11 mouse cellular contexts compared by ENCODE assay signal in the genomic region with DNA sequence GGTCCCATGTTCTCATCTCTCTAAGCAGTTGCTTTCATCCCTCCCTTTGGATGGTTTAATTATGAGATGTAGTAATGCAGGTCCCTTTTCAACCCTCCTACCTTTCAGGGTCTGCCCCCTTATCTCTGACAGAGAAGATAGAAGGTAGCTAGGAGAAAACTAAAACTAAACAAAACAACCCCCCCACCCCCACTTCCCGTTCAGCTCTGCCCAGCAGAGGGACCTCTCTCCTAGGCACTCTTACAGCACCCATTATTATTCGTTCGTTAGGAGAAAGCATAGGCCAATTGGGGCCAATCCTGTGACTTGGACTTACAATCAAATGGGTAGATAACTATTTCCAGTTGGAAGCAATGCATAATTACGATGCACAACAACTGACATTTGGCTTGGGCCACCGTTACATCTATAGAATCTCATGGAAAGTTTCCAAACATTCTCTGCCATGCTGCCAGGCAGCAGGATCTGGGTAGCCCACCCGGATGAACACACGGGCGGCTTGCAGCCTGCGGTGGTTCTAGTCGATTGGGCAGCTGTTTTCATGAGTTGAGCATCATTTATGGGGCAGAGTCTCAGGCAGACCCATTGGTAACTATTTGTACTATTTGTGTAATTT.
A peak's percentile ranks its signal among the peaks of the same experiment; 100 is the strongest.
DNase-seq lines count a peak whose midpoint lies in the region; ATAC-seq and TF ChIP-seq lines count a peak whose summit lies in the region.
"Had no signal": no experiment of that assay in that cellular context is flagged by ENCODE, and none has a peak within 500 bp of the region (broad histone marks: within the 10 kb centered on the region; RNA-seq: fewer than 3 reads in every experiment).

No protein-coding gene starts in this region.

- H3K27ac ChIP-seq in gastrocnemius, adult 2 months, result no peak overlapping the region
- H3K27ac ChIP-seq in liver, postnatal 0 days (ENCODE audit: low read depth), result no peak overlapping the region
- H3K27ac ChIP-seq in liver, embryonic 11.5 days (ENCODE audit: low read depth, low read length), result no peak overlapping the region
- no peak overlapping the region for H3K27ac ChIP-seq in MEL (ENCODE audit: control insufficient read depth, low read depth, low read length)
- H3K27ac ChIP-seq: hindbrain, embryonic 15.5 days; liver, embryonic 15.5 days had no signal

- no peak for ATAC-seq in liver, postnatal 0 days
- ATAC-seq in liver, embryonic 11.5 days (replicated peaks; ENCODE audit: low FRiP score), result no peak
- ATAC-seq in inflammation-experienced regulatory T-cells, adult 6 months, result peak; percentile 60
- ATAC-seq in erythroblast, adult 5-6 weeks (replicated peaks; ENCODE audit: low FRiP score, poor library complexity, severe bottlenecking), result no peak

- no peaks in the 10 kb centered on the region for H3K79me2 ChIP-seq in MEL (ENCODE audit: control insufficient read depth, insufficient read depth, low read length, poor library complexity)

- no peak for TF ChIP-seq EP300 in liver, postnatal 0 days (IDR thresholded peaks at IDR 0.05; ENCODE audit: low read depth)
- no peak for TF ChIP-seq EP300 in MEL (IDR thresholded peaks at IDR 0.05; ENCODE audit: low read depth in 1 of 2, low read length in 2 of 2)

- WGBS in liver, postnatal 0 days (ENCODE audit: insufficient replicate concordance), result 66% methylated on average over 10 of the region's 10 CpGs
- 80% methylated on average over 10 of the region's 10 CpGs for WGBS in liver, embryonic 11.5 days

- DNase-seq in gastrocnemius, adult 2 months, result no peak
- DNase-seq in gastrocnemius, adult 8-10 months (ENCODE audit: low spot score in 2 of 2), result no peak
- DNase-seq in liver, postnatal 0 days, result no peak
- DNase-seq in liver, embryonic 11.5 days (ENCODE audit: low spot score), result no peak
- DNase-seq in MEL (ENCODE audit: low read depth, low spot score), result peak; percentile 16
- no peak for DNase-seq in frontal cortex, postnatal 36 days (ENCODE audit: low spot score in 2 of 2)

- no peak overlapping the region for H3K4me3 ChIP-seq in gastrocnemius, adult 2 months
- no peak overlapping the region for H3K4me3 ChIP-seq in liver, postnatal 0 days (ENCODE audit: low read depth, low read length)
- no peak overlapping the region for H3K4me3 ChIP-seq in liver, embryonic 11.5 days (ENCODE audit: low read depth, low read length)
- no peak overlapping the region for H3K4me3 ChIP-seq in MEL (ENCODE audit: control insufficient read depth in 1 of 2, insufficient read depth in 1 of 2, low read depth in 2 of 2, low read length in 2 of 2)
- H3K4me3 ChIP-seq: hindbrain, embryonic 15.5 days; liver, embryonic 15.5 days had no signal

- no peak overlapping the region for H3K4me2 ChIP-seq in liver, postnatal 0 days (ENCODE audit: low read depth, low read length)
- no peak overlapping the region for H3K4me2 ChIP-seq in liver, embryonic 11.5 days
- H3K4me2 ChIP-seq: heart, embryonic 11.5 days; hindbrain, embryonic 15.5 days; liver, embryonic 15.5 days had no signal

- no peaks in the 10 kb centered on the region for H3K27me3 ChIP-seq in liver, postnatal 0 days (ENCODE audit: insufficient read depth, low read length)
- no peaks in the 10 kb centered on the region for H3K27me3 ChIP-seq in liver, embryonic 11.5 days (replicated peaks; ENCODE audit: control insufficient read depth, insufficient read depth, low read length)
- H3K27me3 ChIP-seq in MEL (ENCODE audit: control insufficient read depth in 1 of 2, insufficient read depth in 2 of 2, low read length in 2 of 2), result no peaks in the 10 kb centered on the region
- H3K27me3 ChIP-seq: hindbrain, embryonic 15.5 days; liver, embryonic 15.5 days had no signal

- H3K9ac ChIP-seq in liver, postnatal 0 days (replicated peaks), result no peak overlapping the region
- H3K9ac ChIP-seq in liver, embryonic 11.5 days (ENCODE audit: low read depth, low read length), result no peak overlapping the region
- H3K9ac ChIP-seq in MEL (ENCODE audit: control insufficient read depth, low read depth, low read length, poor library complexity, severe bottlenecking), result no peak overlapping the region
- H3K9ac ChIP-seq: hindbrain, embryonic 15.5 days; liver, embryonic 15.5 days had no signal

- no peak for TF ChIP-seq POLR2A in MEL (IDR thresholded peaks at IDR 0.05; ENCODE audit: control insufficient read depth in 1 of 2, insufficient read depth in 1 of 2, low read depth in 1 of 2, low read length in 2 of 2, poor library complexity in 1 of 2)

- TF ChIP-seq RAD21 in MEL (IDR thresholded peaks at IDR 0.05; ENCODE audit: low read depth, low read length), result peak; percentile 47

- TF ChIP-seq CTCF in gastrocnemius, adult 2 months (IDR thresholded peaks at IDR 0.05), result peak; percentile 16; the same call in 1 of the 2 replicates
- TF ChIP-seq CTCF in liver, postnatal 0 days (IDR thresholded peaks at IDR 0.05; ENCODE audit: low read depth), result peak; percentile 44
- TF ChIP-seq CTCF in MEL (IDR thresholded peaks at IDR 0.05 in 2 of 3, conservative IDR thresholded peaks at IDR 0.05 in 1 of 3; ENCODE audit: control insufficient read depth in 1 of 3, insufficient read depth in 1 of 3, low read depth in 2 of 3, low read length in 3 of 3, poor library complexity in 1 of 3, severe bottlenecking in 1 of 3), result peak in 2 of 3 experiments; percentile 27 to 39; a peak in 4 of 6 replicates

- intact Hi-C loops in gastrocnemius, adult 2 months (cut with DNase I), result loop anchor here (1.0 kb wide), 1 partner anchor 28 kb away; no protein-coding TSS in a partner anchor

- H3K4me1 ChIP-seq in liver, postnatal 0 days (ENCODE audit: insufficient read depth), result no peaks in the 10 kb centered on the region
- H3K4me1 ChIP-seq in liver, embryonic 11.5 days (replicated peaks; ENCODE audit: control insufficient read depth, insufficient read depth, low read length), result no peaks in the 10 kb centered on the region
- no peaks in the 10 kb centered on the region for H3K4me1 ChIP-seq in MEL (ENCODE audit: control insufficient read depth in 1 of 2, insufficient read depth in 2 of 2, low read length in 2 of 2)
- H3K4me1 ChIP-seq: hindbrain, embryonic 15.5 days; liver, embryonic 15.5 days had no signal

- no peaks in the 10 kb centered on the region for H3K36me3 ChIP-seq in liver, postnatal 0 days (replicated peaks; ENCODE audit: insufficient read depth, low read length)
- H3K36me3 ChIP-seq in liver, embryonic 11.5 days (ENCODE audit: control insufficient read depth, insufficient read depth, low read length), result no peaks in the 10 kb centered on the region
- H3K36me3 ChIP-seq in MEL (ENCODE audit: control insufficient read depth in 1 of 2, insufficient read depth in 2 of 2, low read length in 2 of 2), result no peaks in the 10 kb centered on the region
- H3K36me3 ChIP-seq: hindbrain, embryonic 15.5 days; liver, embryonic 15.5 days had no signal

- H3K9me3 ChIP-seq in liver, postnatal 0 days (ENCODE audit: low read length), result no peaks in the 10 kb centered on the region
- no peaks in the 10 kb centered on the region for H3K9me3 ChIP-seq in liver, embryonic 11.5 days (ENCODE audit: control insufficient read depth, low read length)
- H3K9me3 ChIP-seq in MEL (replicated peaks; ENCODE audit: insufficient read depth, low read length), result no peaks in the 10 kb centered on the region
- H3K9me3 ChIP-seq: hindbrain, embryonic 15.5 days; liver, embryonic 15.5 days had no signal

TF ChIP-seq in MEL, 35 proteins besides CTCF, POLR2A, EP300 and RAD21:
- TF ChIP-seq GABPA (IDR thresholded peaks at IDR 0.05; ENCODE audit: low read depth, low read length), result no peak
- peak; percentile 47 for TF ChIP-seq ZC3H11A (IDR thresholded peaks at IDR 0.05; ENCODE audit: low read depth, low read length)
- TF ChIP-seq SMC3 (IDR thresholded peaks at IDR 0.05; ENCODE audit: low read depth, low read length), result peak; percentile 56
TF ChIP-seq in MEL: peak in this region for 2.
